Mouse (Mus musculus): ENCODE measurements at regions not wholly inside any gene's neighbourhood (a gene's known extent, or its start where the extent isn't known, plus 50 kb on each side); places are given as distances from the start of the nearest gene placed in this dataset.

DNA sequence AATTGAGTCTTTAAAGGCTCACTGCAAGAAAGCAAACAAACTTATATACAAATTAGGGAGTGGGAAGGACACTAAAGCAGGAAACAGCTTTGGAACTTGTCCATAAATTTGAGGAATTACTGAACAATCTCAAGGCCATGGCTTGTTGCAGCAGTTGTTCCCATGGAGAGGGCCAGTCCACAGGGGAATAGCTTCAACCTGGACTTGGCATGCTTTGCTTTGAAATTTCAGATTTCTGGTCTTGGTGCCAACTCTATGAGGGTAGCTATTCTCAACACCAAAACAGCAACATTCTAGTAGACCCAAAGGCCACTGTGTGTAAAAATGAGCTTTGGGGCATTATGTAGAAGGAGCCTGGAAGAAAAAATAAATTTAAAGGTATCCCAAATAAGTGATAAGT is 442.0 kb downstream of the Nr2f2 start:
- TF ChIP-seq POLR2A (IDR thresholded peaks at IDR 0.05; ENCODE audit: borderline replicate concordance, extremely low read depth, low read depth, low read length) (no peak), CTCF (IDR thresholded peaks at IDR 0.05; ENCODE audit: insufficient read depth, low read length) (no peak)

Measured in lung, adult 2 months (tissue).